Mouse (Mus musculus) adrenal gland, adult (tissue): ENCODE measurements around the gene Hoxc13.

ENCODE experiments used
- DNase-seq, 2 experiments: peaks; one replicate each; pipeline ENCODE4 v3.0.0; 2022 to 2023; ENCODE audit warnings: low spot score in 1 of 2; ENCODE audit not compliant: inconsistent age in 2 of 2

The Hoxc13 gene

DNA sequence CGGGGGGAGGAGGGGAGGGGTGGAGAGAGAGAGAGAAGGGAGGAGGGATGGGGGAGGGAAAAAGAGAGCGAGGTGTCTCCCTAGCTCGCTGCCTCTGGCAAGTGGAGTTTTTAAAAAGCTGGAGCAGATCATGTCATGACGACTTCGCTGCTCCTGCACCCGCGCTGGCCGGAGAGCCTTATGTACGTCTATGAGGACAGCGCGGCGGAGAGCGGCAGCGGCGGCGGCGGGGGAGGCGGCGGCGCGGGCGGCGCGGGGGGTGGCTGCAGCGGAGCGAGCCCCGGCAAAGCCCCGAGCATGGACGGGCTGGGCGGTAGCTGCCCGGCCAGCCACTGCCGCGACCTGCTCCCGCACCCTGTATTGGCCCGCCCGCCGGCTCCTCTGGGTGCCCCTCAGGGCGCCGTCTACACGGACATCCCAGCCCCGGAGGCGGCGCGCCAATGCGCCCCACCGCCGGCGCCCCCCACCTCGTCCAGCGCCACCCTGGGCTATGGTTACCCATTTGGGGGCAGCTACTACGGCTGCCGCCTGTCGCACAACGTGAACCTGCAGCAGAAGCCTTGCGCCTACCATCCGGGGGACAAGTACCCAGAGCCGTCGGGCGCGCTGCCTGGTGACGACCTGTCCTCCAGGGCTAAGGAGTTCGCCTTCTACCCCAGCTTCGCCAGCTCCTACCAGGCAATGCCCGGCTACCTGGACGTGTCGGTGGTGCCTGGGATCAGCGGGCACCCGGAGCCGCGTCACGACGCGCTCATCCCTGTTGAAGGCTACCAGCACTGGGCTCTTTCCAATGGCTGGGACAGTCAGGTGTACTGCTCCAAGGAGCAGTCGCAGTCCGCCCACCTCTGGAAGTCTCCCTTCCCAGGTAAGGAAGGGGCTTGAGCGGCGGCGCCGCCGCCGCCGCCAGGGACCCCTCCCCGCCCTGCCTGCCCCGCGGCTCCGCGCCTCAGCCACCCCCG lies at the start of gene Hoxc13:
Gene Hoxc13, plus strand, starts transcription at position 51 of the 959 bp plus-strand sequence.
- DNase-seq, result no peak

GRCm38 (mm10) chr15:102885803-102886202 lies 35.1 kb upstream of the Hoxc13 start:
- no peak for DNase-seq

DNA sequence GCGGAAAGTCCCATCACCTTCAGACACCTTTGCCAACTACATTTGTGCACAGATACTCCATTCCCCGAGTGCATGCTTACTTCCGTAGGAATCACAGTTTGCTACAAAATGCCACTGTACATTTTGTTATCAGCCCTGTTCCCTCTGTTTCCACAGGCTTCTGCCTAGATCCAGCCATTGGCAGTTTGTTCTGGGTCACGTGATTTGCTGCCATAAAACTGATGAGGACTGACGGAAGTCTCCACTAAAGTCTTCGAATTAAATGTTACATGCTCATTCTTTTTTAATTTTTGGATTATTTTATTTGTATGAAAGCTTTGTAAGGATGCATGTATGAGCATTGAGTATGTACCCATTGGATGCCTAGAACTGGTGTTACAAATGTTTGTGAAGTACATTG lies 25.8 kb upstream of the Hoxc13 start:
- DNase-seq, result no peak

GRCm38 (mm10) chr15:102904946-102905345 lies 16.0 kb upstream of the Hoxc13 start:
- DNase-seq, result no peak

GRCm38 (mm10) chr15:102909536-102909935 lies 11.4 kb upstream of the Hoxc13 start:
- peak in 1 of 2 experiments; percentile 15 for DNase-seq

- DNase-seq, result peak in 1 of 2 experiments; percentile 19
Observed at GRCm38 (mm10) chr15:102910038-102910437, 10.9 kb upstream of the Hoxc13 start.

DNA sequence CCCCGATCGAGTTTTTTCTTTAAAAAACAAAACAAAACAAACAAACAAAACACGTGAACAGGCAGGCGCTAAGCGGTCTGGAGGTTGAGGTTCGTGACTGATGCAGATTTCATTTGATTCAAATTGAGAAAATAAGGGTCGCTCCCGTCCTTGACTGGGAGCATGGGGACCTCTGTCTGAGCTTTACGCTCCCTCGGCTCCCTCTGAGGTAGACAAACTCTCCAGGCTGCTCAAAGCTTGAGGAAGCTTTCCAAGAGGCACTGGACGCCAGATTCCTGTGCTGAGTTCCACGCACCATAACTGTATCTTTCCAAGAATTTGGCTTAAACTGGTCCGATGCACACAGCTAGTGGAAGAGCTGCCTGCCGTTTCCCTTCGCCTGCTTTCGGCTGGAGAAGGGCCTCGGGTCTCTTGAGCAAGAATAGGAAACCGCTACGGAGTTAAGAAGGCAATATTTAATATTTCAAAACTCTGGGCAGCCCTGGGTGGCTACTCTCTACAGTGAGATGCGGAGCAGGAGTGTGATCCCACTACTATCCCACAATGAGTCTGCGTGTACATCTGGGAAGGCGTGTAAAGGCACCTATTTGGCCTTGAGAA lies 10.3 kb upstream of the Hoxc13 start:
- no peak for DNase-seq

GRCm38 (mm10) chr15:102913038-102913585 lies 7.8 kb upstream of the Hoxc13 start:
- peak in 1 of 2 experiments; percentile 12 for DNase-seq

GRCm38 (mm10) chr15:102917972-102918572 lies 2.8 kb upstream of the Hoxc13 start:
- DNase-seq, result no peak

DNA sequence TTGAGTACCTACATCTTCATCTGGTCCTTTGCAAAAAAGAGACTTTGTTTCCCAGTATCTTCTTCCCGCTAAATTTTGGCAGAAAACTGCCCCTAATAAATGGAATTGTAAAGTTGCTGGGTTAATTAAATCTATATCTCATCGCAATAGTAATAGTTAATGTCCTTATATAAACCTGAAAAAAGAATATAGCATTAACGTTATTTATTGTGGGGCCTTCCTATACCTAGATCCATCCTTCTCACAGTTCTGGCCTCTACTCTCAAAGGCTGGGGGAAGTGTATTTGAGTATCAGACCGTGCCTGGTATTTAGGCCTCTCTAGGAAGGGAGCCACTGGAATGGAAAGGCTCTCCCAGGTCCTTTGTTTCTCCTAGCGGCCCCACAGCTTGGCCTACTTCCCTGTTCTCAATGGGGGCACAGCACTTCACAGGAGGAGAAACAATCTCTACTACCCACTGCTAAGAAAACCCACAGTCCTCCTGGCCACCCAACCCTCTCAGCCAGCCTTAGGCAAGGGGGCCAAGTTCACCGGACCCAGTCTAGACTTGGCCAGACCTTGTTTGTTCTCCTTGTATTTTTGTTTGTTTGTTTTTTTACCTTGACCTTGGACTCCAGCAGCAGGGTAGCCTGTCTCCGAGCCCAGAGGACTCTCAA lies 2.2 kb upstream of the Hoxc13 start:
- no peak for DNase-seq

GRCm38 (mm10) chr15:102919336-102920180 lies 1.3 kb upstream of the Hoxc13 start:
- DNase-seq, result no peak

GRCm38 (mm10) chr15:102920619-102921018 lies 284 bp upstream of the Hoxc13 start:
- DNase-seq, result peak; percentile 30 to 63

- DNase-seq, result no peak
Observed at GRCm38 (mm10) chr15:102922012-102922362, 1.1 kb downstream of the Hoxc13 start.

DNA sequence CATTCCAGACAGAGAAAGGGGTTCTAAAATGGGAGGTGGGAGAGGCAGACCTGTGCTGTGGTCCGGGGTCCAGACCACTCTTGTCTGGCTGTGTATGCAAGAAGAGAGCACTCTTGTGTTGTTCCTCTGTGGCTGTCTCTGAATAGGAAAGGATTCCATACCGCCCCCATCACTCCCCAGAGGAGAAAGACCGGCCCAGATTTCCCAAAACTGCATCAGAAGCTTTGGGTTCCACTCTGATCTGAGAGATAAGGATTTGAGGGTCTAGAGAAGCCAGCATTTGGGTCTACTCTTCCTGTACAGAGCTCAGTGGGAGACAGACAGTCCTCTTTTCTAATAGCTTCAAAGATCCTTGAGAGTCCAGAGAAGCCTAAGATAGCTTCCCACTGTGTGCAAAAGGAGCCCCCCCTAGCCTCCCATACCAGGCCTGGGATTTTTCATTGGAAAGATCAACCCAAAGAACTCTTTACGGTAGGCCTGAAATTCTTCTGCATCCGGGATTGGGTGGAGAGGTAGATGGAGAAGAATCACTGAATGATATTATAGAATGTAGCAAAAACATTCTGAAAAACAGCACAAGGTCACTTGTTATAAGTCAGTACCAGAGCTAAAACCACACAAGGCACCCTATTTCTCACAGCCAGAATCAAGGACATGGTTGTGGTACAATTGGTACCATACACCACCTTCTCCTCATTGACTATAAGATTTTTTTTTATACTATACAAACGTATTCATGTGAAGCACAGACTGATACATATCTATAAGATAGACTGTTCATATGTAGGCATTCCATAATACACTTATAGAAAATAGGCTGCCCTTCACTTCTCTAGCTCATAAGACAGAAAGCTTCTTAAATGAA lies 2.0 kb downstream of the Hoxc13 start:
- no peak for DNase-seq

GRCm38 (mm10) chr15:102927032-102927645 lies 6.2 kb downstream of the Hoxc13 start:
- DNase-seq, result no peak

DNA sequence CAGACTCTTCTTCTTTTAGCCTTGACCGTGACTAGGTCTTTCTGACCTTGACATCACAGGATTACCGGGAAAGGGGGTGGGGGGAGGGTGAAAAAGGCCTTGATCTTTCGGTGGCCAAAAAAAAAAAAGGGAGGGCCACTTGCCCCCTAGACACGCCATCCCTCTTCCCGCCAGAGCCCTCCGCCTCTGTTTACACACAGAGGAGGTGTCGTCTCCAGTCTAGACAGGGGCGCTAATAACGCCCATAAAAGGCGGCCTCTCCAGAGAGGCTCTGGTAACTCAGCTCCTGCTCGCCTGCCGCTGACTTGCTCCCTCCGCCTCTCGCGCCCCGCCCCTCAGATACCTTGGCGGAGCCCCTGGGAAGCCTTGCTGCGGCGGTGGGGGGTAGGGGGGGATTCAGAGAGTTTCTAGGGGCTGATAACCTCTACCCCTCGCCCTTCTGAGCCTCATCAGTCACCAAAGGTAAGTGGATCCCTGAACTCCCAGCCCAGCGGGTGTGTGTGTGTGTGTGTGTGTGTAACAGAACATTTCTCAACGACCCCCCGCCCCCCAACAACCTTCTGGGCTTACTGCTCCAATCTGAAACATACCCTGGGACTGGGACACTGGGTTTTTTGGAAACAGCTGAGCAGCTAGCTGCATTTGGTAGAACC lies 10.9 kb downstream of the Hoxc13 start:
- DNase-seq, result no peak

DNA sequence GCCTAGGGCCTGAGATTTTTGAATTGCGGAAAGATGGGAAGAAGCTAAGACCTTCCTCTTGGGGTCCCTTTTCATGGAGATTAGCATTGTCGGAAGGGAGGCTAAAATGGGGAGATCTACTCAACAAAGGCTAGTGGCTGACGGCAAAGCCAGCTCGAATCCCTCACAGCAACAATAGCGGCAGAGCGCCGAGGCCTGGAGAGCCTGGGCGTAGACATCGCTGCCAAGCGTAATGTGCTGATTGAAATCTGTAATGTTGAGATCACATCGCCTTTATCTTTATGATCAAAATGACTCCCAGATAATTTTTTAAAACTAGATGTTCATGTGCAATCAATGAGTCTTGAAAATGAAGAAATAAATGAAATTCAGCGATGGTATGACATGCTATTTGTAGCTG lies 13.5 kb downstream of the Hoxc13 start:
- DNase-seq, result no peak

GRCm38 (mm10) chr15:102934897-102935296 lies 14.0 kb downstream of the Hoxc13 start:
- DNase-seq, result no peak
